Mouse (Mus musculus) frontal cortex, adult 2 months (tissue): ENCODE results near the gene Iqsec1. TPM values are rescaled to one million over a fixed set of nuclear protein-coding genes. Genes with fewer than 3 reads are reported as not detected.
A peak's percentile ranks its signal among the peaks of the same experiment; 100 is the strongest.

Experiments
- DNase-seq, 2 experiments: peaks; one replicate each; pipeline ENCODE4 v3.0.0; 2022; ENCODE audit warnings: low spot score in 1 of 2; ENCODE audit errors: extremely low spot score in 1 of 2
- polyA plus RNA-seq: library from polyadenylated mRNA; depleted of rRNA; stranded (reverse); fragments of >200 nt; gene quantifications from 2 replicates; pipeline ENCODE4 v1.2.3, GENCODE M21; 2012

Gene Iqsec1
- polyA plus RNA-seq, 1 experiment = 142 TPM

DNA sequence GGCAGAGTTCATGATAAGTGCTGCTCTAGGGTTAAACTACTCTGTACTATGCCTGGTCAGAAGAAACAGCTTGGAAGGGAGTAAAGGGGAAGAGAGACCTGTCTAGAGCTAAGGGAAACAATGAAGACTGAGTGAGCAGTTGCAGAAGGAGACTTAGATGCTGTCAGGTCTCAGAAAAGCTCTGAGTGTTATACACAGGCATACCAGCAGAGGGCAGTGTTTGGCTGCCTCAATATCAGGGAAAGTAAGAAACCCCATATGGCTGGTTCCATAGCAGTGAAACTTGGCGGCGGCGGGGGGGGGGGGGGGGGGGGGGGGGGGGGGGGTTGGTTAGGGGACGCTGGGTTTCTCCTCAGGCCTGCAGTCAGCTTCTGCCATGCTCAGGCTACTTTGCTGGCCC, 169.5 kb downstream of the Iqsec1 start:
- DNase-seq = peak; percentile 57 to 91

GRCm38 (mm10) chr6:90816551-90816950, 171.9 kb downstream of the Iqsec1 start:
- DNase-seq = no peak

DNA sequence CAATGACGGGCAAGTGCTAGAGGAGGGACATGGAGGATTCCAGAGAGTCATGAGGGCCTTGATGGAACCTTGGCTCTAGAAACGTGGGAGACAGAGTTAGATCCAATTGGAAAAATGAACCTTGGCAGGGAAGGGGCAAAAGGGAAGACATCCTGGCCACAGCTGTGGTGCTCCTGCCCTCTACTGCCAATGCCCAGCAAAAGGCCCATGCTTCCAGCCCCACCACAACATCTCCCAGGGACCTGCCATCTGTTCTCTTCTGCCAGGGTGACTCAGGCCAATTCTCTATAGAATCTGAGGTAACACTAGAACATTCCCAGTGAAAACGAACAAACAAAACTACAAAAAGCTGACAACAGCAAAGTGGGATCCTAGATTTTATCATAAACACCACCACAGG, 173.1 kb downstream of the Iqsec1 start:
- DNase-seq = no peak

GRCm38 (mm10) chr6:90813526-90813925, 175.0 kb downstream of the Iqsec1 start:
- DNase-seq = no peak

DNA sequence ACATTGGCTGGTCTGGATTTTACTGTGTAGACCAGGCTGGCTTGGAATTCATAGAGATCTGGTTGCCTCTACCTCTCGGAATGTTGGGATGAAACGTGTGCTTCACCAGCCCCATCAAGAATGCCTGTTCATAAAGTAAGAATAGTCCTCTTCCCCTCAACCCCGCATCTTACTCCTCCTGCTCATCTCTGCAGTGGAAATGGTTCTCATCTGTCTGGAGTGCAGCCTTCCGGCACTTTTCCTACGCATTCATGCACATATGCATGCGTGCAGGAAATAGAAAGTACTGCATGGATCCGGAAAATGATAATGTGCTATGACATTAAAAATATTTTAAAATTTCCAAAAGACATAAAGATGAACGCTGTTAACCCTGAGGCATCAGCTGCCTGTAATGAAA, 175.9 kb downstream of the Iqsec1 start:
- no peak for DNase-seq

DNA sequence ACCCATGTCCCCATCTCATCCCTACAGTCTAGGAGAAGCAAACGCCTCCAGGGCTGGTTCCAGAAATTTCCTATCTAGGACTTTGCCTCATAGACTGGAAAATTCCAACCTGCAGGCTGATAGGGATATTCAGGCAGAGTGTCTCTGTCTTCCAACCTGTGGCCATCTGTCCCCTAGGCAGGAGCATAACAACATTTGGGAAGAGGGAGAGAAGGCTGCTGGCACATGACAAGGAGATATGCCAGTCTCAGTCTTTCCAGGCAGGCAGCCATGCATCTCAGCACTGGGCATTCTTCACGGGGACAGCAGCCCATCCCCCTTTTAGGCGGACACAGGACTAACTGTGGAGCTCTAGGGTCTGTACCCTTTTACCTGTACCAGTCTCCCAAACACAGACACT, 176.4 kb downstream of the Iqsec1 start:
- no peak for DNase-seq

GRCm38 (mm10) chr6:90810576-90810975, 177.9 kb downstream of the Iqsec1 start:
- no peak for DNase-seq

GRCm38 (mm10) chr6:90809960-90810362, 178.5 kb downstream of the Iqsec1 start:
- peak; percentile 95 to 96 for DNase-seq

DNA sequence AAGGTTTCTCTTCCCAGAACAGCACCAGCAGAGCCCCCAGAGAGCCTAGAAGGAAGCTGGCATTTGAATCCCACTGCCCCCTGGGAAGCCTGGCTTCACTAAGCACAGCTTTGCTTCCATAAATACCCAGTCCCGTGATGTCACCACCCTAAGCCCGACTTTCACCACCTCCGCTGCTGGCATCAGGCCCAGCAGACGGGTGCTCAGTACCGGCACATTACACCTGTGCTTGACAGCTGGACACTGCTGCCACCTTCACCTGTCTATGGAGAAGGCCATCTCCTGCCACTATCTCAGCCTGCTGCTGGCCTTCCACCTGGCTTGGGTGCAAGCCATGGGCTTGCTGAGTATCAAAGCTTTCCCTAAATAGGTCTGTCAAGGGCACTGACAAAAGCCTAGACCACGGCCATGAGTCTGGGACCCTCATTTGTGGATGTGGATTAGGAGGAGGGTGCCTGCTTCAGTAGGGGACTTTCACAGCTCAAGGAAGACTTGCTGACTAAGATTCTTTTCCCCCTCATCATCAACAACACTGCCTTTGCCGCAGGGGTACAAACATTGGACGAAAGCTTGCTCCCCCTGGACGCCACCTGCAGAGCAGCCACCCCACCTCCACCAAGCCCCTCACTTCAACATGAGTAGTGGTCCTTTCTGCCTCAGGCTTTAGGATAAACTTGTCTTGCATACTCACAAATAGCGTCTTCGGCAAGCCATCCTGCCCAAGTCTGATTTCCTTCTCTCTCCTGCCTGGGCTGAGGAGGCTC, 179.2 kb downstream of the Iqsec1 start:
- peak; percentile 41 to 70 for DNase-seq

- no peak for DNase-seq
These were observed 179.9 kb downstream of the Iqsec1 start for GRCm38 (mm10) chr6:90808544-90808943.

GRCm38 (mm10) chr6:90808134-90808533, 180.4 kb downstream of the Iqsec1 start:
- no peak for DNase-seq

DNA sequence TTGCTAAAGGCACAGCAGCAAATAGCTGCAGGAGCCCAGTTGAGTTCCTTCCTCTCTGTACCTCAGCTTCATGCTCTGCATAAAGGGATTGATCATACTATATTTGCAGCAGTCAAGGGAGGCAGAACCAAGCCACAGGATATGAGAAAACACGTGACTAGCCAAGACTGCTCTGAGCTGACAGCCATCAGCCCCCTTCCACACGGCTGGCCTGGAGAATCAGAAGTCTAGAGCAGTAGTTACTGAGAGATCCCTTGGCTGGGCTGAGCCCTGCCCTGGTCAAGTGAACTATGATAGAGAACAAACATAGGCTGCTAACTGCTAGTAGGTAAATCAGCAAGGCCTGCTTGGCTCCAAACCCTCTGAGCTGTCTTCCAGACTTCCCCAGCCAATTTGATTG, 180.9 kb downstream of the Iqsec1 start:
- no peak for DNase-seq

GRCm38 (mm10) chr6:90806743-90807142, 181.7 kb downstream of the Iqsec1 start:
- DNase-seq = no peak

DNA sequence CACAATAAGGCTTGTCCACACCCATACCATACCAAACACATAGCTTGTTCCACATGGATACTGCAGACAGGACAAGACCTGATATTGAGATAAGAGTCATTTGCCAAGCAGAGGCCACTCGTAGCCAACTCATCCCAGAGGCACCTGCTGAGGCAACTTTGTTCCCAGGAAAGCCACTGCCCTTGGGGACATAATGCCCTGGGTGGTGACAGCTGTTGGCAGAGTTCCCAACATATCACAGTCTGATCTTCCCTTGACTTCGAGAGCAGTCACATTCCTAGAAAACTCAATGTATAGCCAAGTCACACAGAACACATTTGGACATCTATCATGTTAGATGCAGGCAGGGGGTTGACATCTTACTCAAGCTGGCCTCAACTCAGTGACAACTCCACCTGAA, 183.4 kb downstream of the Iqsec1 start:
- no peak for DNase-seq

- DNase-seq = no peak
These were observed 183.8 kb downstream of the Iqsec1 start for GRCm38 (mm10) chr6:90804646-90805045.

- peak; percentile 61 to 70 for DNase-seq
These were observed 185.9 kb downstream of the Iqsec1 start for GRCm38 (mm10) chr6:90802604-90803003.

- no peak for DNase-seq
These were observed 186.4 kb downstream of the Iqsec1 start for GRCm38 (mm10) chr6:90802058-90802457.

DNA sequence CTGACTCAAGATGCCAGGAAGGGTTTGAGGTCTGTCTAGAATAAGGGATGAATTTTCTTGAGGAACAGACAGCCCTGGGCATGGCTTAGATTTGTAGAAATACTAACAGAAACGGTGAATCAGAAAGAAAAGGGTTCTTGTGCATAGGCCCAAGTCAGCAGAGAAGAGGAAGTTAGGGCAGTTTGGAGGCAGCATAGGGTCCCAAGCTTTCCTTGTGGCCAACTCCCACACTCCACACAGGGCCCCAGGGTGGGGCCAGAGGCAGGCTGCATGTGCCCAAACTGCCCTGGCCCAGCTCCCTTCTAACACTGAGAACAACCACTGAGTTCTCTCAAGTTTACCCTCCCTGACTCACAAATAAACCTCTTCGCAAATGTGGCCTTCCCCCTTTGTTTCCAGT, 187.7 kb downstream of the Iqsec1 start:
- no peak for DNase-seq

DNA sequence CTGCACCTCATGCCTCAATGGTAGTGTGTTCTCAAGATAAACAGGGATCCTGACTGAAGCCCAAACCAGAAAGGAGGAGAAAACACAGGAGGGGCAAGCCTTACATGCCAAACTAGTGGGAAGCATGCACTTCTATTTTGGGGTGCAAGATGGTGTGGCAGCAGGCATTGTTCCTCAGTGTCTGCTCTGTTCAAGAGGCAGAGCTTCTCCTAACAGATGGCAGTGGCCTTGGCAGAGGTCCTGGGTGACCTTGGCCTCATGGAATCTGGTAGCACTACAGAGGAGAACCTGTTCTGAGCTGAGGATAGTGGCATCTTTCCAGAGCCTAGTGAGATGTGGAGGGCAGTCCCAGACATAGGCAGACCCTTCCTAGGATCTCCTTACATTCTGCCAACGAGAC, 189.4 kb downstream of the Iqsec1 start:
- no peak for DNase-seq

DNA sequence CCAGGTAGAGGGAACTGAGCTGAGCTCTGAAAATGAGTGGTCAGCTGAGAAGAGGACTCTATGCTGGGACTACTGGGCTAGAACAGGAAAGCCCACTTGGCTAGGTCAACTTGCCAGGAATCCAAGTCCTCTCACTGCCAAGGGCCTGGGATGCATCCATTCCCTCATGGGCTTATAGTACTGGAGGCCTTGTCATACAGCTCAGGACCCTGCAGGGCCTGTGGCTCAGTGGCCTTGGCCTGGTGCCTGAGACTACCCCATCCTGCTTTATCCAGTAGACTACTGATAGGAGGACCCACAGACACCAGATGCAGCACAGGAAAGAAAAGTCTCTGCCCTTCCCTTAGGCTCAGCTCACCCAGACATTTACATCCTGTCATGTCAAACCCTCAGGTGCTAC, 190.3 kb downstream of the Iqsec1 start:
- DNase-seq = no peak

GRCm38 (mm10) chr6:90796902-90797596, 191.4 kb downstream of the Iqsec1 start:
- no peak for DNase-seq

GRCm38 (mm10) chr6:90790901-90791300, 197.6 kb downstream of the Iqsec1 start:
- no peak for DNase-seq
